Mouse (Mus musculus): ENCODE results near the gene Zfp536. TPM values are rescaled to one million over a fixed set of nuclear protein-coding genes. Genes with fewer than 3 reads are reported as not detected.

Gene Zfp536
- polyA plus RNA-seq, 1 experiment: not detected

GRCm38 (mm10) chr7:37774463-37774970, 1.1 kb upstream of the Zfp536 start:
- H3K4me3 ChIP-seq (ENCODE audit: insufficient read depth, poor library complexity, severe bottlenecking): no peak overlapping the region
- H3K79me2 ChIP-seq (ENCODE audit: control insufficient read depth, insufficient read depth): no peaks in the 10 kb centered on the region
- H3K79me3 ChIP-seq (ENCODE audit: low read depth): no peaks in the 10 kb centered on the region
- H3ac ChIP-seq (ENCODE audit: control insufficient read depth, insufficient read length, low read depth): no peak overlapping the region
- TF ChIP-seq CTCF (IDR thresholded peaks at IDR 0.05; ENCODE audit: control insufficient read depth, insufficient read depth, insufficient read length) (no peak), CEBPB (IDR thresholded peaks at IDR 0.05; ENCODE audit: low read depth) (no peak), MAX (IDR thresholded peaks at IDR 0.05) (no peak), MYOD1 (IDR thresholded peaks at IDR 0.05; ENCODE audit: control insufficient read depth, insufficient read length, low read depth) (no peak), USF1 (IDR thresholded peaks at IDR 0.05; ENCODE audit: low read depth) (no peak), FOSL1 (IDR thresholded peaks at IDR 0.05; ENCODE audit: insufficient read depth, low read length, poor library complexity, severe bottlenecking) (no peak)
- peaks cover 19% of the 10 kb centered on the region for H3K27me3 ChIP-seq (ENCODE audit: control insufficient read depth, insufficient read depth, insufficient read length)
- H3K36me3 ChIP-seq (ENCODE audit: control insufficient read depth, insufficient read depth): no peaks in the 10 kb centered on the region

DNA sequence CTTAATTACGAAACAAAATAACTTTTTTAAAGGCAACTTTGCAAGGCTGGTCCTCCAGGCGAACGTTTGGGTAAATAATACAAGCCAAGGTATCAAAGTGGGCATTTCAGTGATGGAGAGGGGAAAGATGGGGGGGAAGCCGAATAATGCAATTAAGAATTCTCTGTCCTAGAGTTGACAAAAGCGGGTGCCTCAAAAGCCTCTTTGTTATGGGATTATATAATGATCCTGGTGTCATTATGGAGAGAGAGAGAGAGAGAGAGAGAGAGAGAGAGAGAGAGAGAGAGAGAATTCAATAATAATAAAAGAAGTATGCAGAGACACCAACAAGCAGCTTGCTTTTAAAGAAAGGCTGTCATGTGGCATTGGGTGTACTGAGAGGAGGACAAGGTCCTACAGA, 465 bp upstream of the Zfp536 start:
- no peak overlapping the region for H3ac ChIP-seq (ENCODE audit: control insufficient read depth, insufficient read length, low read depth)
- H3K27me3 ChIP-seq (ENCODE audit: control insufficient read depth, insufficient read depth, insufficient read length): peaks cover 21% of the 10 kb centered on the region
- H3K4me3 ChIP-seq (ENCODE audit: insufficient read depth, poor library complexity, severe bottlenecking): no peak overlapping the region
- no peaks in the 10 kb centered on the region for H3K79me3 ChIP-seq (ENCODE audit: low read depth)
- TF ChIP-seq CTCF (IDR thresholded peaks at IDR 0.05; ENCODE audit: control insufficient read depth, insufficient read depth, insufficient read length) (no peak), MYOG (IDR thresholded peaks at IDR 0.05; ENCODE audit: control insufficient read depth, extremely low read depth, insufficient read length) (no peak)
- H3K36me3 ChIP-seq (ENCODE audit: control insufficient read depth, insufficient read depth): no peaks in the 10 kb centered on the region
- no peaks in the 10 kb centered on the region for H3K79me2 ChIP-seq (ENCODE audit: control insufficient read depth, insufficient read depth)

GRCm38 (mm10) chr7:37772376-37773311, 797 bp downstream of the Zfp536 start:
- no peak overlapping the region for H3ac ChIP-seq (ENCODE audit: control insufficient read depth, insufficient read length, low read depth)
- no peak for TF ChIP-seq USF1 (IDR thresholded peaks at IDR 0.05; ENCODE audit: low read depth)
- no peak for TF ChIP-seq MYOD1 (IDR thresholded peaks at IDR 0.05; ENCODE audit: control insufficient read depth, insufficient read length, low read depth)
- no peak for TF ChIP-seq CEBPB (IDR thresholded peaks at IDR 0.05; ENCODE audit: low read depth)
- TF ChIP-seq MAX (IDR thresholded peaks at IDR 0.05): no peak
- TF ChIP-seq CTCF (IDR thresholded peaks at IDR 0.05; ENCODE audit: control insufficient read depth, insufficient read depth, insufficient read length): no peak
- no peak for TF ChIP-seq FOSL1 (IDR thresholded peaks at IDR 0.05; ENCODE audit: insufficient read depth, low read length, poor library complexity, severe bottlenecking)
- TF ChIP-seq MYOG (IDR thresholded peaks at IDR 0.05; ENCODE audit: control insufficient read depth, extremely low read depth, insufficient read length): no peak
- no peaks in the 10 kb centered on the region for H3K79me2 ChIP-seq (ENCODE audit: control insufficient read depth, insufficient read depth)
- H3K36me3 ChIP-seq (ENCODE audit: control insufficient read depth, insufficient read depth): no peaks in the 10 kb centered on the region
- H3K27me3 ChIP-seq (ENCODE audit: control insufficient read depth, insufficient read depth, insufficient read length): peaks cover 21% of the 10 kb centered on the region
- H3K79me3 ChIP-seq (ENCODE audit: low read depth): no peaks in the 10 kb centered on the region
- no peak overlapping the region for H3K4me3 ChIP-seq (ENCODE audit: insufficient read depth, poor library complexity, severe bottlenecking)

GRCm38 (mm10) chr7:37771491-37772375, 1.7 kb downstream of the Zfp536 start:
- H3K27me3 ChIP-seq (ENCODE audit: control insufficient read depth, insufficient read depth, insufficient read length): peaks cover 21% of the 10 kb centered on the region
- TF ChIP-seq MAX (IDR thresholded peaks at IDR 0.05) (no peak), USF1 (IDR thresholded peaks at IDR 0.05; ENCODE audit: low read depth) (no peak), CTCF (IDR thresholded peaks at IDR 0.05; ENCODE audit: control insufficient read depth, insufficient read depth, insufficient read length) (no peak), CEBPB (IDR thresholded peaks at IDR 0.05; ENCODE audit: low read depth) (no peak), FOSL1 (IDR thresholded peaks at IDR 0.05; ENCODE audit: insufficient read depth, low read length, poor library complexity, severe bottlenecking) (no peak), MYOD1 (IDR thresholded peaks at IDR 0.05; ENCODE audit: control insufficient read depth, insufficient read length, low read depth) (no peak), MYOG (IDR thresholded peaks at IDR 0.05; ENCODE audit: control insufficient read depth, extremely low read depth, insufficient read length) (no peak)

DNA sequence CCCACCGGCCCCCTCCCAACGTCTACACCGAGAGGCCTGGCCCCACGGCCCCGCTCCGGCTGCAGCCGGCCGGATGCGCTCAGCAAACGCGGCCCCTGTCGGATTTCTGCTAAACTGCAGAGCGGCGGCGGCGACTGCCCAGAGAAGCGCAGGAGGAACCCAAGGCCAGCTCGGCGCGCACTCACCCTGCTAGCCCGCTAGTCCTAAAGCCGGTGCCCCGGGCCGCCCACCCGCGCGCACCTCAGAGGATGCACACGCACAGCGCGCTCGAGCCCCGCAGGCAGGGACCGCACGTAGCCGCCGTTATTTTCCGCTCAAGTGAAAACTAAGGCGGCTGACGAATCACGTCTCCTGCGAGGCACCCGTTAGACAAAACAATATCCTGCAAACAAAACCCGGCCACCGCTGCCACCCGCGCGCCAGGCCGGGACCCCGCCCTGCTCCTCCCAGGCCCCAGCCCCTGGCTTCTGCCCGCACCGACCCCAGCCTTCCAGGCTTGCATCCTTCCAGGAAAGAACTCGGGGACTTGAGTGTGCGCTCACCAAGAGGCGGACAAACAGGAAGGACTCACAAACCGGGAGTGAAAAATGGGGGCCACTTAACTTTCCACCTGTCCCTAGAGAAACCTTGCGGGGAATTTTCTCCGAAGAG, 2.9 kb downstream of the Zfp536 start:
- H3K27me3 ChIP-seq (ENCODE audit: control insufficient read depth, insufficient read depth, insufficient read length): peaks cover 21% of the 10 kb centered on the region
- TF ChIP-seq MYOD1 (IDR thresholded peaks at IDR 0.05; ENCODE audit: control insufficient read depth, insufficient read length, low read depth) (no peak), FOSL1 (IDR thresholded peaks at IDR 0.05; ENCODE audit: insufficient read depth, low read length, poor library complexity, severe bottlenecking) (no peak), USF1 (IDR thresholded peaks at IDR 0.05; ENCODE audit: low read depth) (no peak), MAX (IDR thresholded peaks at IDR 0.05) (no peak), MYOG (IDR thresholded peaks at IDR 0.05; ENCODE audit: control insufficient read depth, extremely low read depth, insufficient read length) (no peak), CEBPB (IDR thresholded peaks at IDR 0.05; ENCODE audit: low read depth) (no peak), CTCF (IDR thresholded peaks at IDR 0.05; ENCODE audit: control insufficient read depth, insufficient read depth, insufficient read length) (no peak)

More at GRCm38 (mm10) chr7:37771491-37772375, 1.7 kb downstream of the Zfp536 start:
- H3K36me3 ChIP-seq (ENCODE audit: control insufficient read depth, insufficient read depth): no peaks in the 10 kb centered on the region
- no peaks in the 10 kb centered on the region for H3K79me2 ChIP-seq (ENCODE audit: control insufficient read depth, insufficient read depth)
- H3ac ChIP-seq (ENCODE audit: control insufficient read depth, insufficient read length, low read depth): no peak overlapping the region
- H3K4me3 ChIP-seq (ENCODE audit: insufficient read depth, poor library complexity, severe bottlenecking): no peak overlapping the region
- no peaks in the 10 kb centered on the region for H3K79me3 ChIP-seq (ENCODE audit: low read depth)

More for the DNA sequence above, 2.9 kb downstream of the Zfp536 start:
- Histone ChIP-seq H3K79me3 (ENCODE audit: low read depth) (no peaks in the 10 kb centered on the region), H3K4me3 (ENCODE audit: insufficient read depth, poor library complexity, severe bottlenecking) (no peak overlapping the region), H3ac (ENCODE audit: control insufficient read depth, insufficient read length, low read depth) (peak overlapping the region; percentile 16), H3K79me2 (ENCODE audit: control insufficient read depth, insufficient read depth) (no peaks in the 10 kb centered on the region), H3K36me3 (ENCODE audit: control insufficient read depth, insufficient read depth) (no peaks in the 10 kb centered on the region)

Data from C2C12 (cell line).